Mouse (Mus musculus) heart, postnatal 36 days (tissue): ENCODE results near the gene Slc9a5. TPM values are rescaled to one million over a fixed set of nuclear protein-coding genes. Genes with fewer than 3 reads are reported as not detected.

ENCODE experiments used
- DNase-seq, 2 experiments: peaks; one replicate each; pipeline ENCODE4 v3.0.0; 2021 to 2022
- intact Hi-C: fragments of 180-260 bp; cut with DNase I; formaldehyde crosslinking; loops from one replicate; pipeline ENCODE4 v1.15.1; 2025
- total RNA-seq, 2 experiments: library from RNA; stranded (reverse); gene quantifications; 2 replicates each; pipeline ENCODE4 v1.2.3; 2021

Gene Slc9a5
- total RNA-seq, result under 1 TPM; 0.44 to 0.62 TPM

DNA sequence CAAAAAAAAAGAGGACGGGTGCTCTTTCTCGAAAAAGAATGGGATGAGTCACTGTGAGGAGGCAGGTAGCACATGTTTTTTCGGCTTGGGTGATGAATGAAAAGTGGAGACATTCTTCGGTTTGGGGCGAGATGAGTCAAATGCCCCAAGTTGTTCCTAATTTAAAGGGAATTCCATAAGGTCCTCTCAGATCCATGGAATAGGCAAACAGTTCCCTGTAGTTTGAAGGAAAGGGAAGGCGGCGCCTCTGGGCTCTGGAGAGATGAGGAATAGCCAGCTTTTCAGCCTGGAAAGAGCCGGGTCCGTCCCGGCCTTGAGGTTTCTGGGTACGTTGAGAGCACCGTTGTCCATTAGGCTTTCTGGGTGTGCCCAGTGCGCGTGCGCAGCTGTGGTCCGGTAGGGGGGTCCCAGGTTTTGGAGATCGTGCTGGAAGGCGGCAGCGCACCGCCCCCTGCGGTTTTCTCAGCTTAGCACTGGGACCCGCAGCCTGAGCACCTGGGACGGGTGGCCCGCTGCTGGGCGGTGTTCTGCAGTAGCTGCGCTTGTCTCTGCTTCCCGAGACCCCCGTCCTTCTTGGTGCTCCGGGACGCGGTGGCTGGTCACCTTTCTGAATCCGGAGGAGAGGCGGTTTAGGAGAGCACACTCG, at the start of gene Slc9a5:
TSS of gene Slc9a5 (plus strand) at position 394 of the 646 bp plus-strand sequence.
- intact Hi-C loops, result no loop called here
- peak; percentile 41 to 51 for DNase-seq

- intact Hi-C loops, result no loop called here
- no peak for DNase-seq
Measured at GRCm38 (mm10) chr8:105299962-105300361, 48.7 kb upstream of the Slc9a5 start.

DNA sequence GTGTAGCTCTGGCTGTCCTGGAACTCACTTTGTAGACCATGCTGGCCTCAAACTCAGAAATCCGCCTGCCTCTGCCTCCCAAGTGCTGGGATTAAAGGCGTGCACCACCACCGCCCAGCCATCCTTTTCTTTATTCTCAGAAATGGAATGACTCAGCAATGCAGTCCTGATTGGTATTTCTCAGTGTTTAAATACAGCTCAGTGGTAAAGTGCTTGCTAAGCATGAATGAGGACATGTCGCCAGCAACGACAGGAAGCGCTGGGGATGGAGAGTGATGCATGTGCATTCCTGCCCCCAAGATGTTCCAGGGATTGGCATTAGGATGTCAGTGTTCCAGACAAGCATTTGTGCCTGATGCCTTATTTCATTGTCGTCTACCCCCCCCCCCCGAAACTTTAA, 45.2 kb upstream of the Slc9a5 start:
- intact Hi-C loops, result no loop called here

GRCm38 (mm10) chr8:105303874-105304273, 44.8 kb upstream of the Slc9a5 start:
- intact Hi-C loops, result loop anchor here (2.0 kb wide), 1 partner anchor 21 kb away; no protein-coding TSS in a partner anchor
- no peak for DNase-seq

More for the DNA sequence above, 45.2 kb upstream of the Slc9a5 start:
- no peak for DNase-seq

DNA sequence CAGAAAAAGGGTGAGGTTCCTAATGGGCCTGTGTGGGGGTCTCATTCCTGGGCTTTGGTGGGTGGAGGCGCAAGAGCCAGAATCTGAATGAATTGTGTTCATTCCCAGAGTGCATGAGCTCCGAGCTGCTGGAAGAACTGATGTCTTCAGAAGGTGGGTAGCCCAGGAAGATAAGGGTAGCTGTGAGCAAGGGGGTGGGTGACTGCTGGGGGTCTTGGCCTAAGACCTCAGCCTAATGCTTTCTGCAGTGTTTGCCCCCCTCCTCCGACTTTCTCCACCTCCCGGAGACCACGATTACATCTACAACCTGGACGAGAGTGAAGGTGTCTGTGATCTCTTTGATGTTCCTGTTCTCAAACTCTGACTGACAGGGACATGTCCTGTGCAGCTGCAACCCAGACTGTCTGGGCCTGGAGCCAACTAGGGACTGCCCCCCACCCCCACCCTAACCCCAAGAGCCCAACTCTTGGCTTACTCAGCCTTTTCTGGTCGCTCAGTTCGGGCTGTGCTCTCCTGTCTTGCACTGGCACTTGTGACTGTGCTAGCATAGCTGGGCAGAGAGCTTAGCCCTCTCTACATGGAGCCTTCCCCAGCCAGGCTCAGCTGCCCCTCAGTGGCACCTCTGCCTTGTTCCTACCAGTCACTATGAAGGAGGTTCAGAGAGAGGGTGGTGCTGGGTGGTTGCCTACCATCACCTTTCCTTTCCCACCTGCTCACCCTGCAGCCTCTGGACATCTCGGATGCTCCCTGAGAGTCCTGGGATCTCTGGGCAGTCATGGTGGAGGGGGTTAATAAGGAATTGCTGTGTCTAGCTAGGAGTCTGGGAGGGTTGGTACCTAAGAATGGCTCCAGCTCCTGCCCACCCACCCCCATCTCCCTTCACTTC, 44.1 kb upstream of the Slc9a5 start:
- no peak for DNase-seq
- intact Hi-C loops, result loop anchor here (2.0 kb wide), 1 partner anchor 20 kb away; no protein-coding TSS in a partner anchor

DNA sequence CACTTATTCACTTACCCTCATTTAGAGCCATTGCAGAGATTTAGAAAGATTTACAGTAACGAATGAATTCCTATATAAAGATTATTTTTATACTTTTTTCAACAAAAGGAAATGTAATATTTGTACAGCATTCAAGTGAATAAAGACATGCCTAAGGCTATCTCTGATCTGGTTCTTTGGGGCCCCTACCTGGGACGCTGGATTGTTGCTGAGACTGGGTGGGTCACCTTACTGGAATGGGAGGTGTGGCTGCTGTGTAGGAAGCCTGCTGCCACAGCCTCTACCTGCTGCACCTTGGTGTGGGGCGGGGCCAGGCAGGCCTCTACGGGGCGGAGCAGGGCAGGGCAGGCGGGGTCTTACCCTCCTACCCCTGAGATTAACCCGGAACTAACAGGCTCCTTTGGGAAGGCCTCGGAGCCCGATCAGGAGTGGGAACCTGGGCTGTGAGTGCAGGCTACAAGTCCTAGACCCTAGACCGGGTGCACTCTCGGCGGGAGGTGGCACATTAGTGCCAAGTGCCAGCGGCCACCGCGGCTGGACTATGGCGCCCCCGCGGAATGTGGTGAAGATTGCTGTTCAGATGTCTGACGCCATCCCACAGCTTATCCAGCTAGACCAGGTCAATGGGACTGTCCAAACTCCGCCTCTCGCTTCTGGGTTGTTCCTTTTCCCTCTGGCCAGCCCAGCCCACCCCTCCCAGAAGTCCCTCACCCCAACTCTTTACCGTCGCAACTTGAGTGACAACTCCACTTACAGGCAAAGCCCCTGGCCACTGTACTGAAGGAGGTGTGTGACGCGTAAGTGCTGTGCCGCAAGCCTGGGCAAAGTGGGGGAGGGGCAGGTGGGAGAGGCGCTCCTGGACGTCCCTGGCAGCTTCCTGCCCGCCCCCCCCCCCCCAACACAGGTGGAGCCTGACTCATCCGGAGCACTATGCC, 43.2 kb upstream of the Slc9a5 start, which contains the start of gene Elmo3:
TSS of gene Elmo3 (plus strand) at position 391 of the 935 bp plus-strand sequence.
- intact Hi-C loops, result loop anchor here (2.0 kb wide), 1 partner anchor 19 kb away; no protein-coding TSS in a partner anchor
- DNase-seq, result peak in 1 of 2 experiments; percentile 26

DNA sequence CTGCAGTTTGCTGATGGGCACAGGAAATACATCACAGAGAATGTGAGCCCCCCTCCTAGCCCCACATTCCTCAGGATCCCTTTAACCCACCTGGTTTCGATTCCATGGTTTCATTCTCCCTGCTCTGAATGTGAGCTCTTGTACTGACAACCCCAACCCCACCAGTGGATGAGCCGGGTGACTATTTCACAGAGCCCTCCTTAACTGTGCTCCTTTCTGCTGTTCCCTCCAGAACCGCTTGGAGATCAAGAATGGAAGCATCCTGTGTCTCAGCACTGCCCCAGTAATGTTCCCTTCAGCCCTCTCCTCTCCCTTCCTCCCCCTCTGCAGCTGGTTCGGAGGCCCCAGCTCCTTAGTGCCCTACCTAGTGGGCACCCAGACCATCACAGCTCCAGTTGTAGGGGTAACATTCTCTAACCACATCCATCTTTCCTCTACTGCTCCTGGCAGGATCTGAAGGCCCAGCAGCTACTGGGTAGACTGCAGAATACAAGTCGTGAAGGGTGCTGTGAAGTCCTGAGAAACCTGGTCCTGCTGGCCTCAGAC, 42.4 kb upstream of the Slc9a5 start:
- intact Hi-C loops, result no loop called here
- no peak for DNase-seq

DNA sequence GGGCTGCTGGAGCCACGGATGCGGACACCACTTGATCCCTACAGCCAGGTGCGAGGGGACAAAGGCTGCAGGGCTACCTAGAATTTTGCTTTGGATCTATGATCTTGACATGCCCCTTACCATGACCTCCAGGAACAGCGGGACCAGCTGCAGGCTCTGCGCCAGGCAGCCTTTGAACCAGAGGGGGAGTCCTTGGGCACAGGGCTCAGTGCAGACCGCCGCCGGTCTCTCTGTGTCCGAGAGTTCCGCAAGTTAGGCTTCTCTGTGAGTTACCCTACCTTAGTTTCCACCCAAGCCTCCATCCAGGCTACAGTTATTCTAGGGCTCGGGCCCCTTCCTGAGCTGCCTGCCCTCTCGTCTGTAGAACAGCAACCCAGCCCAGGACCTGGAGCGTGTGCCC, 41.0 kb upstream of the Slc9a5 start:
- intact Hi-C loops, result no loop called here
- no peak for DNase-seq

- intact Hi-C loops, result no loop called here
- no peak for DNase-seq
Measured at GRCm38 (mm10) chr8:105308428-105308827, 40.2 kb upstream of the Slc9a5 start.

GRCm38 (mm10) chr8:105309142-105309847, 39.3 kb upstream of the Slc9a5 start:
- DNase-seq, result no peak
- intact Hi-C loops, result no loop called here

DNA sequence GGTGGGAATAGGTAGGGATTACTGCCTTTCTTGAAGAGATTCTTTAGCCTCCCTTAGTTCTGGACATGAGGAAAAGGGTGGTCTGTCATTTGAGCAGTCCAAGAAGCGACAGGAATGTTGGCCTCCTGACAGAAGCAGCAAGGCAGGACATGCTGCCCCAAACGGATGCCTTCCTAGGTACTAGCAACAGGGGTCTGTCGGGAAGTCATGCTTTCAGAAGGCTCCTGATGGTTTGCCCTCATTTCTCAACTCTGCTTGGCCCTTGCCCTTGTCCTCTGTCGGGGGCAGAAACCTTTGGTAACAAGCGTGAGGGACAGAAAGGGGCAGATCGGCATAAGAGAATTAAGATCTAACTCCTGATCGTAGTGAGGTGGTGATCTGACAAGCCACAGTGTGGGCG, 38.5 kb upstream of the Slc9a5 start:
- DNase-seq, result no peak
- intact Hi-C loops, result no loop called here

DNA sequence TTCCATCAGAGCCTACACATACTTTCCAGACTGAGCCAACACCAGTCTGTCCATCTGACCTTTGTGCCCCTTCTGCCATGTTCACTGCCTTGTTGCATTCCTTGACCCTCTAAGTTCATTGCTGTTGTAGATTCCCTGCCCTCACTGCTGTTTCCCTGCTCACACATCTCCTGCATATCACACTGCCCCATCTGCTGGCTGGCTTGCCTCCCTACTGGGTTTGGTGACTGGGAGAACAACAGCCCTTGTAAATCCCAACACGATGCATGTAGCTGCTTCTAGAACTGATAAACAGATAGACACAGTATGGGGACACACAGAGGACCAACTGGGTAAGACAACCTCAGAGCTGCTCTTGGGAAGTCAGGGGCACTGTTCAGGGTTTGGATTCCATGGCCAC, 36.9 kb upstream of the Slc9a5 start:
- intact Hi-C loops, result no loop called here
- no peak for DNase-seq

DNA sequence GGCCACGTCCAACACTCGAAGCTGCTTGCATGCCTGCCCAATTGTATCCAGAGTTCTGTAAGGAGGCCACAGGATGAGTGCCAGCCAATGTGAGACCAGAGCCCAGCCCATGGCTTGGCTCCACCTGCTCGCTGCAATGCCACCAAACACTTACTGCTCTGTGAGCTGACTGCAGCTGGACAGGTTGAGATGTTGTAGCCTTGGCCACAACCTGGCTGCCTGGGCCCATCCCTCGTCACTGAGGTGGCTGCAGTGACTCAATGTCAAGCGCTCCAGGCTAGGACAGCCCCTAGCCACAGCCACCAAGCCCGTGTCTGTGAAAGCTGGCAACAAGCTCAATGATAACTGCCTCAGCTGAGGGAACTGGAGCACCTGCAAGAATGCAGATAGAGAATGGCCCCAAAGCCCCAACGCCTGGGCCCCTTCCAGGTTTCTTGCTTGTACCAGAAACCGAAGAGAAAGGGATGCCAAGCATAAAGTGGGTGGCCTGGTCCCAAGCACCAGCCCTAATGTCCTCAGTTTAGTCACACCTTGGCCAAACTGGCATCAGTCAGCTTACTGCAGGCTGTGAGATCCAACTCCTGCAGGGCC, 35.7 kb upstream of the Slc9a5 start:
- intact Hi-C loops, result no loop called here
- no peak for DNase-seq

DNA sequence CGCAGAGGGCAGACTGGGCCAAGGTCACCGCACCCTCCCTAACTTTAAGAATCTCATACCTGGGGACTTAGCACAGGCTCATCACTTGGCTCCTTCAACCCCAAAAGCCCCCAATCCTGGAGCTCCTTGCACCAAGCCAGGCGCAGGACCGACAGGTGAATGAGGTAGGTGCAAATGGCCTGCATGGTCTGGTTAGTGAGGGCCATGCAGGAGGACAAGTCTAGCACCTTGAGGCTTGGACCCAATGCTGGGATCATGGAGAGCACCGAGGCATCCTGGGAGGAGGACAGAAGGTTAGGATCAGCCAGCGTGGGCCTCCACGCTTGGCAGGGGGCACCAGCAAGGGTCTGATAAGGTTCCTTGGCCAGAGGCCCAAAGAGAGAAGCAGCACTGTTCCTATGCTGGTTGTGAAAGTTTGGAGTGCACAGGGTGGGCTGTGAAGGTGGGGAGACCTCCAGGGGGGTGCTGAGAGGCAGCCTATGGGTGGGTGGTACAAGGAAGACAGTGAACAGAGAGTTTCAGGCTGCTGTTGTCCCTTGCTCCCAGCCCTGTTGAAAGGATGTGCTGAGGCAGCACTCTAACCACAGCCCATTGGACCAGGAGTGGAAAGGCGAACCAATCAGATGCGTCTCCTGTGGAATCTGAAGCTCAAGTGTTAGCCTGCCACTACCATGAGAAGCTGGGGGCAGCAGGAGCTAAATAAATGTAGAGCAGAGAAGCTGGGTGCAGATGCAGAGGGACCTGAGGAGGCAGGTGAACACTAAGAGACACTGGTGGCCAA, 34.8 kb upstream of the Slc9a5 start:
- no peak for DNase-seq

GRCm38 (mm10) chr8:105315073-105315769, 33.4 kb upstream of the Slc9a5 start:
- intact Hi-C loops, result no loop called here
- DNase-seq, result no peak

More for the DNA sequence above, 34.8 kb upstream of the Slc9a5 start:
- intact Hi-C loops, result no loop called here

DNA sequence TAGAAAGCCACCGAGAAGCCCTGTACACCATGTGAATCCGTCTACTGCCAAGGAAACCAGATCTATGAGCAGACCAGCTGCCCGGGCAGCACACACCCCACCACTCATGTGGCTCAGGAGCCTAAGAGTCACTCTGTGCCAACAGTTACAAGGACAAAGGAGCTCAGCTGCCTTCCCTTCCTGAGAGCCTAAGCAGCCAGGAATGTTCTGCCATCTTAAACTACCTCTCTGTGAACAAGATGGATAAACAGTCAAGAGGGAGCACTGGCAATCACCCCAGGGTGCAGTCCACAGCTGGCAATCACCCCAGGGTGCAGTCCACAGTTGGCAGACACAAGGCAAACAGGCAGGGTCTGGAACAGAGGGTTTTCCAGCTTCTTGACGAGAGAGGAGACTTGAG, 30.7 kb upstream of the Slc9a5 start:
- DNase-seq, result no peak
- intact Hi-C loops, result no loop called here

DNA sequence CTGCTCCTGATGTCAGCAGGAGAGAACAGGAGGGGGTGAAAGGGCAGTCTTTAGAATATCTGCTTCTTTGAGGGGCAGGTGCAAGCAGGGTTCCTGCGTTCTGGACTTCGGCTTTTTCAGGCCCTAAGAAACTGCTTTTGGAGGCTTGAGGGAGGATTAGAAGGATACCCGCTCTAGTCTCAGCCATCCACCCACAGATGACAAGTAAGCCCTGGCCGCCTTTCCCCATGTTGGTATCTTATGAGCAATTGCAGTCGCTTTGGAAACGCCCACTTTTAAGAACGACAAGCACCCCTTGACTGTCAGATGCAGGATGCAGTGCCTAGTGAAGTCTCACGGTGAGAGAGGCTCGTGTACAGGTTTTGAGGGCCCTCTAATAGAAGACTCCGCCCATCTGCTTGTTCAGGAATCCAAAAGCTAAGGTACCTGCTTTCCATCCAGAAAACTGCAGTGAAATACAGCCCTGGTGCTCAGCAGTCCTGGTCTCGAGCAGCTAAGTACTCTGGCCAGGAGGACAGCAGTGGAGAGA, 29.9 kb upstream of the Slc9a5 start:
- no peak for DNase-seq
- intact Hi-C loops, result no loop called here

DNA sequence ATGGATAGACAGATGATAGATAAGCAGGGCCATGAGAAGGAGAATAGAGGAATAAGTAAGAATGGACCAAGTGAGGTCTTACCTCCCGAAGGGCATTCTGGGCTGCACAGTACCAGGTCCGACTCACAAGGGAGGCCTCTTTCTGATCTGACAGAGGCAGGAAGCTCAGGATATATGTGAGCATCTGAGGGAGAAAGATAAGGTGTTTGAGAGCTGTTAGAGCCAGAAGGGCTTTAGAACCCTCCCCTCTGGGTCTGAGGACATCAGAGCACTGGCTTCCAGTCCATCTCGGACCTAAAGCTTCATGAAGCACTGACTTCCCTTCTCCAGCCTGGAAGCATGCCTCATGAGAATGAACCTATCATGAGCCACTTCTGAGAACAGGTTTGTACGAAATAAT, 25.5 kb upstream of the Slc9a5 start:
- DNase-seq, result no peak
- intact Hi-C loops, result no loop called here
